Mouse (Mus musculus): ENCODE measurements around the gene Nudc. TPM values are rescaled to one million over a fixed set of nuclear protein-coding genes. Genes with fewer than 3 reads are reported as not detected.

Nudc gene
- 98.6 TPM for polyA plus RNA-seq (2017; shearing (Covaris generic))

DNA sequence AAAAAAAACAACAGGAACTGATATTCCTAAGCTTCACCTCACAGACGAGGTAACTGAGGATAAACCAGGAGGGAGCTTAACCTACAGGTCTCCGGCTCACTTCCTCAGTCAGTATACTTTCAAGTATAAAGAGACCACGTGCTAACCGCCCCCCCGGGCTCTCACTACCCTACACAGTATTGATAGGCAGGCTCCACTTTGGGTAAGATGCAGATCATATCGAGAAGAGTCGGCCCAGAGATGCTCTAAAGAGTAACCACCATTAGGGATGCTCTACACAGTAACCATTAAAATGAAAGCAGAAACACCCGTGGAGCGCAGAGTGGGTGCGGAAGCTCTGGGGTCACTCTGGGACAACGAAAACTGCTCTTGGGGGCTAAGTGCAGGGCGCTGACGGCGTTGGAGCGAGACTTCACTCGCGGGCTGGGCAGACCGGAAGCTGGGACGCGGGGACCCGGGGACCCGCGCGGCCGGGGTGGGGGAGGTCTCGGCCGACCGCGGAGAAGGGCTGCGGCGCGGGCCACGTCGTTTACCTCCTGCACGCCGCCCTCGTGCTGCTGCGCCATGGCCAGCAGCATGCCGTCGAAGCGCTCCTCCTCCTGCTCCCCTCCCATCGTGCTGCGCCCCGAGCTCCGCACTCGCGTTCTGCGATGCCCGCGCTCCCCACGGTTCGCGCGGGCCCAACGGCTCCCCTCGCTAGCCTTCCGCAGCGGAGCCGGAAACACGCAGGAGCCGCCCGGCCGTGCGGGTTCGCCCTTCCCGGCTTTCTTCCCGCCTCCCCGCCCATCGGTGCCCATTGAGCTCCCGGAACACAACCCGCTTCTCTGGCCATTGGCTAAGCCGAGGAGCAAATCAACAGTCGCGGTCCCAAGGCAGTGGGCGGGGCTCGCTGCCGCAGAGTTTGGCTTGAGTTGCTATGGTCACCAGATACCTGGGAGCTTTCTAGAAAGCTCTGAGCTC lies at the start of gene Nudc:
Gene Nudc (minus strand): TSS at position 725 of the 960 bp plus-strand sequence.

DNA sequence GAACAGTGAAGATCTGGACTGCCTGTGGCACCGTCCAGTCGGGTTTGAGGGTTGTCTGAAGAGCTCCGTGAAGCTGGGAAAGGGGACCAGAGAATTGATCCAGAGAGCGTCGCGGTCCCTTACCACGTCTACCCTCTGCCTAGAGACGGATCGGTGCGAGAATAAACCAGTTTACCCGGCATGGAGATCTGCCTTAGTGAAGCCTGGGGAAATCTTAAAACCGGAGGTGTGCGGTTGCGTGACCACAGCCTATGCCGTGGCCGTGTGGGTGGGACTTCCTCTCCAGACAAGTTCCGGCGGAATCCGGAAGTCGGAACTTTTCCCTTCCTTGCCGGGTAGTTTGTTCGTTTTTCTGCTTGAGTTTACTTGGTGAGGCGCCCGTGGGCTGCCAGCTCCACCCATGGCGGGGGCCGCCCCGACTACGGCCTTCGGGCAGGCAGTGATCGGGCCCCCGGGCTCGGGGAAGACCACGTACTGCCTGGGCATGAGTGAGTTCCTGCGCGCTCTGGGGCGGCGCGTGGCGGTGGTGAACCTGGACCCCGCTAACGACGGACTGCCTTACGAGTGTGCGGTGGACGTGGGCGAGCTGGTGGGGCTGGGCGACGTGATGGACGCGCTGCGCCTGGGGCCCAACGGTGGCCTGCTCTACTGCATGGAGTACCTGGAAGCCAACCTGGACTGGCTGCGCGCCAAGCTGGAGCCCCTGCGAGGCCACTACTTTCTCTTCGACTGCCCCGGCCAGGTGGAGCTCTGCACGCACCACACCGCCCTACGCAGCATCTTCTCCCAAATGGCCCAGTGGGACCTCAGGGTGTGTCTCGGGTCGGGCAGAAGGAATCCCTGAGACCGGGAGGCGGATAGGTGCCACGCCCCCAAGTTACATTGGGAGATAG lies 38.5 kb upstream of the Nudc start, which contains the start of gene Gpn2:
Gene Gpn2 (plus strand): TSS at position 304 of the 893 bp plus-strand sequence.

DNA sequence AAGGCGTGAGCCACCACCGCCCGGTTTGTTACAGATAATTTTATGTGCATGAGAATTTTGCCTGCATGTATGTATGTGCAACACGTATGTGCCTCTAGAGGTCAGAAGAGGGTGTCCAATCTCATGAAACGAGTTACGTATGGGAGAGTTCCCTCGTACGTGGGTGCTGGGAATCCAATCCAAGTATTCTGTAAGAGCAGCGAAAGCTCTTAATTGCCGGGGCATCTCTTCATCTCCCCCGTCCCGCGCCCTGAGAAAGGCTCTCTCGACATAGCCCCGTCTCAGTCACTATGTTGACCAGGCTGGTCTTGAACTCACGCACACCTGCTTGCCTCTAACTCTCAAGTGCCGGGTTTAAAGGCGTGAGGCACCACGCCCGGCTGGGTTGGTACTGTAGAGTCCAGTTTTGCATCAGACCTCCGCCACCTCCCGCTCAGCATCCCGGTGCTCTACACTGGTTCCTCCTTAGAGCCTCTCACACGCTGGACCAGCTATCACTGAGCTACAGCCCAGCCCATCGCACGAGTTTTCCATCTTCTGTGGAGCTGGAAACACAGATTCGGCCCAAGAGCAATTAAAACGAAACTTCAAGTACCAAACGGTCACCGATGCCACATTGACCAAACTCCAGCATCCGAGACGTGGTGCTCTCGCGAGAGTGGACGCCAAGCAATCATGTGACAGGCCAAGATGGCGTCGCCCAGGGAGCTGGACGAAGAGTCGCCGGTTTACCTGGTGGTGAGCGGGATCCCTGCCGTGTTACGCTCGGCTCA lies 28.5 kb upstream of the Nudc start, which contains the start of gene Gpatch3:
Gene Gpatch3 (plus strand): TSS at position 676 of the 773 bp plus-strand sequence.

DNA sequence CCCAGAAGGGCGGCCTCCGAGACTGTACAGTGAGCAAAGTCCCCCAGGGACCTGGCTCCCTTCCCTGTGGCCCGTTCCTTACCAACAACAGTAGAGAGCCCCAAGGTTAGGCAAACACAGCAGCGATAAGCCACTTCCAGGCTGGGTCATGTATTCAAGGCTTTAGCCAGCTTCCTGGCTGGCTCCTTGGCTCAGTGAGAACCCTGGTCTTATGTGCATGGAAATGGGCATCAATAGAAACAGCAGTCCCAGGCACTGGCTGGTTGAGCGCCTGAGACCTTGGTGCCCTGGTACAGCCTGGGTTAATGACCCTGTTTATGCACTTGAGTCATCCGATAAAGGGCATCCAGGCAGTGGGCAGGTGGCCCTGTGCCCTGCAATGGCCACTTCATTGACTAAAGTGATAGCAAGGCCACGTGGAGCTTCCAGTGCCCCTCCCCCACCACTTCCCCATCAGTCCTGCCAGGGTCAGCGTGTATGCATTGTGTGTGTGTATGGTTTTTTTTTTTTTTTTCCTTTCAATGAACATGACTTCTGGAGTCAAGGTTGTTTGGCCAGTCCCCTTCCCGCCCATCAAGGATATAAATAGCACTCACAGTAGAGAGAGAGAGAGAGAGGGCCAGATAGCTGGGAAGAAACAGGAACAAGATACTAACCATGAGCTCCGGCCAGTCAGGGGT lies 7.1 kb upstream of the Nudc start, which contains the start of gene Nr0b2:
Gene Nr0b2 (plus strand): TSS at position 609 of the 680 bp plus-strand sequence.

DNA sequence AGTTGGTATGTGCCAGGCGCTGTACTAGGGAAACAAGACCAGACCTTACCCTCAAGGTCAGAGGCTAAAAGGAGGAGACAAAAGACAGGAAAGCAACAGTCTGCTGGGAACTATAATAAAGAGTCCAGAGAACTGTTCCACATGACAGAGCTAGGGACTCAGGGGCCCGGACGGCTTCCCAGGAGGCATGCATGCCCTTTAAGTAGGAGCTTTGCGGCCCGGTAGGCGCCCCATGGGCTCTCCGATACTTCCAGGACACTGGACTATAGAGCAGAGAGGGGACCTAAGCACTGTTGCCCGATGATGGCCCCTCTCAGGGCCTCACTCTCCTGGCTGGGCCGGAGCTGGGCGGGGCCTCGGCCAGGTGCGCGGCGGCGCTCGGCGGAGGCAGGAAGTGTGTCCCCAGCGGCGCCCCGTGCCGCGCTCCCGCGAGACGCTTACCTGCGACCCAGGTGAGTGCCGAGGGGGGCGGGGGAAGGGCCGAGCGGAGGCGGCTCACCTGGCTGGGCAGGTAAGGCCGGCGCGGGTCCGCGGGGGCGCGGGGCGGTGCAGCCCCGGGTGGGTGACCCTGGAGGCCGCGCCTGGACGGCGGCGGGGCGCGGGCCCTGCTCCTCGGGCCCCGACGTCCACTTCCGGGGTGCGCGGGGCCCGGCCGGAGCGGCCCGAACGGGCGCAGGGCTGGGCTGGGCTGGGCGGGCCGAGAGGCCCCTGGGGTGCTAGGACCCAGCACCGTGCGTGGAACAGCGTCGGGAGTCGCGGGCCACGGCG lies 27.0 kb downstream of the Nudc start, which contains the start of gene Kdf1:
Gene Kdf1 (plus strand): TSS at position 363 of the 768 bp plus-strand sequence.

DNA sequence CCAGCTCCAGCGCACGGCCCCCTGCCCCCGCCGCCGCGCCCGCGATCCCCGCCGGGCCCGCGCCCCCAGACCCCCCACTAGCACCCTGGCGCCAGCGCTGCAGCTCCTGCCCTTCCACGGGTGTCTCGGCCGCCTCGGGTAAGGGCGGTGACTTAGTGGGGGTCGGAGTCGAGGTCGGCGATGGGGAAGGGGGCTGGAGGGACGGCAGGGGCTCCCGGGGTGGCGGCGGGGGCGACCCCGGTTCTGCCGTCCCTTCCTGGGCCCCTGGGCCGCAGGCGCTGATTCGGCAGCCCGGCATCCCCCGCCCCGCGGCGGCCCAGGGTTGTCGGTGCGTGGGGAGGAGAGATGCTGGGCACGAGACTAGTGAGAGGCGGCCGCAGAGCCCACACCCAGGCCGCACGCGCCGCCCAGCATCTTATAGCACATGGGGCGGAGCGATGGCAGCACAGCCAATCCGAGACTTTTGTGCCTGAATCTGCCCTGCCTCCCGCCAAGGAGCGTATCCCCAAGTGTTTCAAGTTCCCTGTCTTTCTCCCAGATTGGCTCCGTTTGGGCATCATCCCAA lies 47.6 kb downstream of the Nudc start, which contains the start of gene Trnp1:
Gene Trnp1 (minus strand): TSS at position 391 of the 565 bp plus-strand sequence.

Other genes starting within 250 kb of the Nudc start
- 3.8 TPM for gene Wdtc1, start 192.5 kb downstream of the Nudc start, polyA plus RNA-seq (2017; shearing (Covaris generic))
- gene Slc9a1, start 176.3 kb downstream of the Nudc start, polyA plus RNA-seq (2017; shearing (Covaris generic)): 26.6 TPM
- gene Tent5b, start 65.9 kb downstream of the Nudc start, polyA plus RNA-seq (2017; shearing (Covaris generic)): not detected
- gene Trnp1, start 47.4 kb downstream of the Nudc start, polyA plus RNA-seq (2017; shearing (Covaris generic)): not detected
- 0.76 TPM for gene Kdf1, start 27.0 kb downstream of the Nudc start, polyA plus RNA-seq (2017; shearing (Covaris generic))
- gene Nr0b2, start 7.4 kb upstream of the Nudc start, polyA plus RNA-seq (2017; shearing (Covaris generic)): not detected
- gene Gpatch3, start 28.7 kb upstream of the Nudc start, polyA plus RNA-seq (2017; shearing (Covaris generic)): 3.1 TPM
- 14.3 TPM for gene Gpn2, start 38.4 kb upstream of the Nudc start, polyA plus RNA-seq (2017; shearing (Covaris generic))
- gene Sfn, start 56.2 kb upstream of the Nudc start, polyA plus RNA-seq (2017; shearing (Covaris generic)): 12.1 TPM
- 20.7 TPM for gene Zdhhc18, start 104.2 kb upstream of the Nudc start, polyA plus RNA-seq (2017; shearing (Covaris generic))
- gene Pigv, start 126.7 kb upstream of the Nudc start, polyA plus RNA-seq (2017; shearing (Covaris generic)): 25.9 TPM
- gene Arid1a, start 210.8 kb upstream of the Nudc start, polyA plus RNA-seq (2017; shearing (Covaris generic)): 35.2 TPM

All from CD4-positive, CD25-positive, alpha-beta regulatory T cell, adult 9 weeks (primary cell).